Mouse (Mus musculus): ENCODE results near the gene Pcyt1a. TPM values are rescaled to one million over a fixed set of nuclear protein-coding genes. Genes with fewer than 3 reads are reported as not detected.

Pcyt1a gene
- polyA plus RNA-seq, 1 experiment: 23.8 TPM

DNA sequence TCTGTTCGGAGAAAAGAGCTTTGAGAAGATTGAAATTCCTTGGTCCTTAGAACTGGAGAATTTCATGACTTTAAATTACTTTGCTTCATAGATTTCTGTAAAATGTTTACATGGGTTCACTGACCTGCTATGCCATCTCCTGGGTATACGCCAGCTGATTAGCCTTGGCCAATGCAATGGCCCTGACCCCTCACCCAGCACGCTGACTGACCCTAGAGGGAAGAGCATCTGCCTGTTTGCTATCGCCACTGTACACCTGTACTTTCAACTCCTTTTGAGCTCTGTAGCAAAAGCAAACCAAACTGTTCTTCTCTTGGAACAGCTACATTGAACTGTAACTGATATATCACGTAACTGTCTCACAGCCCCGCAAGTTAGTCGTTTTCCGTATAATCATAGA, 22.4 kb downstream of the Pcyt1a start:
- no peak overlapping the region for H3K4me2 ChIP-seq (ENCODE audit: low read depth)
- no peak for TF ChIP-seq TCF12 (IDR thresholded peaks at IDR 0.05; ENCODE audit: insufficient read depth, poor library complexity, severe bottlenecking)
- no peak for TF ChIP-seq REST (IDR thresholded peaks at IDR 0.05; ENCODE audit: insufficient read depth, insufficient read length)
- no peak for TF ChIP-seq TCF3 (IDR thresholded peaks at IDR 0.05; ENCODE audit: insufficient read length, low read depth)
- no peak overlapping the region for H3K4me3 ChIP-seq
- H3ac ChIP-seq (ENCODE audit: control insufficient read depth, insufficient read length): no peak overlapping the region
- H3K36me3 ChIP-seq (ENCODE audit: control insufficient read depth, insufficient read depth): peaks cover 24% of the 10 kb centered on the region
- H3K27me3 ChIP-seq (ENCODE audit: control insufficient read depth, insufficient read depth, insufficient read length): no peaks in the 10 kb centered on the region
- H3K79me2 ChIP-seq (ENCODE audit: control insufficient read depth, insufficient read depth): no peaks in the 10 kb centered on the region

- Histone ChIP-seq H3ac (ENCODE audit: control insufficient read depth, insufficient read length) (no peak overlapping the region), H3K4me2 (ENCODE audit: low read depth) (no peak overlapping the region), H3K36me3 (ENCODE audit: control insufficient read depth, insufficient read depth) (peaks cover 24% of the 10 kb centered on the region), H3K79me2 (ENCODE audit: control insufficient read depth, insufficient read depth) (no peaks in the 10 kb centered on the region), H3K4me3 (no peak overlapping the region), H3K27me3 (ENCODE audit: control insufficient read depth, insufficient read depth, insufficient read length) (no peaks in the 10 kb centered on the region)
- TF ChIP-seq POLR2A (IDR thresholded peaks at IDR 0.05; ENCODE audit: insufficient read length, low read depth): no peak
- no peak for TF ChIP-seq MYOG (IDR thresholded peaks at IDR 0.05; ENCODE audit: control insufficient read depth in 1 of 3, insufficient read depth in 1 of 3, insufficient read length in 2 of 3, low read depth in 2 of 3)
- TF ChIP-seq REST (IDR thresholded peaks at IDR 0.05; ENCODE audit: insufficient read depth, insufficient read length): no peak
- TF ChIP-seq MAX (IDR thresholded peaks at IDR 0.05; ENCODE audit: low read depth): no peak
- TF ChIP-seq POLR2AphosphoS2 (IDR thresholded peaks at IDR 0.05; ENCODE audit: insufficient read length, low read depth): no peak
- TF ChIP-seq TCF12 (IDR thresholded peaks at IDR 0.05; ENCODE audit: insufficient read depth, poor library complexity, severe bottlenecking): no peak
- no peak for TF ChIP-seq E2F4 (IDR thresholded peaks at IDR 0.05; ENCODE audit: insufficient read depth)
- no peak for TF ChIP-seq CEBPB (IDR thresholded peaks at IDR 0.05; ENCODE audit: insufficient read depth, poor library complexity, severe bottlenecking)
- no peak for TF ChIP-seq TCF3 (IDR thresholded peaks at IDR 0.05; ENCODE audit: insufficient read length, low read depth)
- no peak for TF ChIP-seq MYOD1 (IDR thresholded peaks at IDR 0.05; ENCODE audit: control insufficient read depth in 1 of 3, insufficient read length in 2 of 3, low read depth in 2 of 3)
- no peak for TF ChIP-seq USF1 (IDR thresholded peaks at IDR 0.05; ENCODE audit: low read depth)
- no peak for TF ChIP-seq SRF (IDR thresholded peaks at IDR 0.05; ENCODE audit: control insufficient read depth, insufficient read length, low read depth)
Measured at GRCm38 (mm10) chr16:32454646-32455045, 23.9 kb downstream of the Pcyt1a start.

- H3K4me3 ChIP-seq: no peak overlapping the region
- TF ChIP-seq MYOG (IDR thresholded peaks at IDR 0.05; ENCODE audit: control insufficient read depth in 1 of 3, insufficient read depth in 1 of 3, insufficient read length in 2 of 3, low read depth in 2 of 3): no peak
- TF ChIP-seq MAX (IDR thresholded peaks at IDR 0.05; ENCODE audit: low read depth): no peak
- TF ChIP-seq TCF12 (IDR thresholded peaks at IDR 0.05; ENCODE audit: insufficient read depth, poor library complexity, severe bottlenecking): no peak
- no peak for TF ChIP-seq USF1 (IDR thresholded peaks at IDR 0.05; ENCODE audit: low read depth)
- TF ChIP-seq TCF3 (IDR thresholded peaks at IDR 0.05; ENCODE audit: insufficient read length, low read depth): no peak
- H3K79me2 ChIP-seq (ENCODE audit: control insufficient read depth, insufficient read depth): no peaks in the 10 kb centered on the region
- H3K4me2 ChIP-seq (ENCODE audit: low read depth): no peak overlapping the region
- H3K27me3 ChIP-seq (ENCODE audit: control insufficient read depth, insufficient read depth, insufficient read length): no peaks in the 10 kb centered on the region
- H3ac ChIP-seq (ENCODE audit: control insufficient read depth, insufficient read length): no peak overlapping the region
- peaks cover 24% of the 10 kb centered on the region for H3K36me3 ChIP-seq (ENCODE audit: control insufficient read depth, insufficient read depth)
Measured at GRCm38 (mm10) chr16:32456086-32456485, 25.4 kb downstream of the Pcyt1a start.

DNA sequence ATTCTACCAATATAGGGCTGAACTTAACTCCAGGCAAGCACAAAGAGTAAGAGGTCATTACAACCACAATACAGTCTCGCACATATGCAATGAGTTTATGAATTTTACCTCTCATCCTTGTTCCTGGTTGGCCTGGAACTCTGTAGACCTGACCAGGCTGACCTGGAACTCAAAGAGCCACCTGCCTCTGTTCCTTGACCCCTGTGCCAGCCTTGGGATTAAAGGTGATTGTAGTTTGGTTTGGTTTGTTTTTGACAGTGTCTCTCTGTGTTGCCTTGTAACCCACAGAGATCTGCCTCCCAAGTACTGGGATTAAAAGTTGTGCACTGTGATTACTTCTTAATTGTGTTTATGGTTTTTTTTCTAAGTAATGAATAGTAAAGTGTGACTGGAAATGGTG, 26.0 kb downstream of the Pcyt1a start:
- no peak overlapping the region for H3K4me3 ChIP-seq
- H3K79me2 ChIP-seq (ENCODE audit: control insufficient read depth, insufficient read depth): no peaks in the 10 kb centered on the region
- no peak overlapping the region for H3ac ChIP-seq (ENCODE audit: control insufficient read depth, insufficient read length)
- peaks cover 21% of the 10 kb centered on the region for H3K36me3 ChIP-seq (ENCODE audit: control insufficient read depth, insufficient read depth)
- TF ChIP-seq E2F4 (IDR thresholded peaks at IDR 0.05; ENCODE audit: insufficient read depth): no peak
- no peak for TF ChIP-seq USF1 (IDR thresholded peaks at IDR 0.05; ENCODE audit: low read depth)
- TF ChIP-seq TCF3 (IDR thresholded peaks at IDR 0.05; ENCODE audit: insufficient read length, low read depth): no peak
- TF ChIP-seq SRF (IDR thresholded peaks at IDR 0.05; ENCODE audit: control insufficient read depth, insufficient read length, low read depth): no peak
- TF ChIP-seq POLR2A (IDR thresholded peaks at IDR 0.05; ENCODE audit: insufficient read length, low read depth): no peak
- no peak for TF ChIP-seq MAX (IDR thresholded peaks at IDR 0.05; ENCODE audit: low read depth)
- no peak for TF ChIP-seq MYOD1 (IDR thresholded peaks at IDR 0.05; ENCODE audit: control insufficient read depth in 1 of 3, insufficient read length in 2 of 3, low read depth in 2 of 3)
- TF ChIP-seq POLR2AphosphoS2 (IDR thresholded peaks at IDR 0.05; ENCODE audit: insufficient read length, low read depth): no peak
- no peak for TF ChIP-seq CEBPB (IDR thresholded peaks at IDR 0.05; ENCODE audit: insufficient read depth, poor library complexity, severe bottlenecking)
- no peak for TF ChIP-seq MYOG (IDR thresholded peaks at IDR 0.05; ENCODE audit: control insufficient read depth in 1 of 3, insufficient read depth in 1 of 3, insufficient read length in 2 of 3, low read depth in 2 of 3)
- TF ChIP-seq REST (IDR thresholded peaks at IDR 0.05; ENCODE audit: insufficient read depth, insufficient read length): no peak
- TF ChIP-seq TCF12 (IDR thresholded peaks at IDR 0.05; ENCODE audit: insufficient read depth, poor library complexity, severe bottlenecking): no peak
- no peaks in the 10 kb centered on the region for H3K27me3 ChIP-seq (ENCODE audit: control insufficient read depth, insufficient read depth, insufficient read length)
- H3K4me2 ChIP-seq (ENCODE audit: low read depth): no peak overlapping the region

- no peaks in the 10 kb centered on the region for H3K79me2 ChIP-seq (ENCODE audit: control insufficient read depth, insufficient read depth)
- no peak overlapping the region for H3K4me2 ChIP-seq (ENCODE audit: low read depth)
- H3K27me3 ChIP-seq (ENCODE audit: control insufficient read depth, insufficient read depth, insufficient read length): no peaks in the 10 kb centered on the region
- TF ChIP-seq REST (IDR thresholded peaks at IDR 0.05; ENCODE audit: insufficient read depth, insufficient read length) (no peak), E2F4 (IDR thresholded peaks at IDR 0.05; ENCODE audit: insufficient read depth) (no peak), MYOD1 (IDR thresholded peaks at IDR 0.05; ENCODE audit: control insufficient read depth in 1 of 3, insufficient read length in 2 of 3, low read depth in 2 of 3) (no peak), CEBPB (IDR thresholded peaks at IDR 0.05; ENCODE audit: insufficient read depth, poor library complexity, severe bottlenecking) (no peak), MAX (IDR thresholded peaks at IDR 0.05; ENCODE audit: low read depth) (no peak), USF1 (IDR thresholded peaks at IDR 0.05; ENCODE audit: low read depth) (no peak), TCF12 (IDR thresholded peaks at IDR 0.05; ENCODE audit: insufficient read depth, poor library complexity, severe bottlenecking) (no peak), POLR2AphosphoS2 (IDR thresholded peaks at IDR 0.05; ENCODE audit: insufficient read length, low read depth) (no peak)
- peaks cover 20% of the 10 kb centered on the region for H3K36me3 ChIP-seq (ENCODE audit: control insufficient read depth, insufficient read depth)
- no peak overlapping the region for H3ac ChIP-seq (ENCODE audit: control insufficient read depth, insufficient read length)
- no peak overlapping the region for H3K4me3 ChIP-seq
Measured at GRCm38 (mm10) chr16:32457589-32458386, 27.1 kb downstream of the Pcyt1a start.
